In genomic region chr15:7017281-7017845, GRCm38 (mm10) we compare ENCODE assay signal across 22 mouse cellular contexts.
DNase-seq lines count a peak whose midpoint lies in the region; ATAC-seq and TF ChIP-seq lines count a peak whose summit lies in the region.
"Had no signal": no experiment of that assay in that cellular context is flagged by ENCODE, and none has a peak within 500 bp of the region (broad histone marks: within the 10 kb centered on the region; RNA-seq: fewer than 3 reads in every experiment).

No protein-coding gene starts in this region.

- TF ChIP-seq RAD21 in MEL (IDR thresholded peaks at IDR 0.05; ENCODE audit: low read depth, low read length): no peak

- no peaks in the 10 kb centered on the region for H3K9me3 ChIP-seq in heart, postnatal 0 days (replicated peaks; ENCODE audit: control insufficient read depth, low read length)
- no peaks in the 10 kb centered on the region for H3K9me3 ChIP-seq in heart, embryonic 11.5 days (replicated peaks; ENCODE audit: control insufficient read depth, low read length)
- no peaks in the 10 kb centered on the region for H3K9me3 ChIP-seq in MEL (replicated peaks; ENCODE audit: insufficient read depth, low read length)
- H3K9me3 ChIP-seq: hindbrain, embryonic 12.5 days; limb, embryonic 10.5 days; liver, embryonic 15.5 days; midbrain, embryonic 12.5 days; neural tube, embryonic 12.5 days had no signal

- no peak for TF ChIP-seq CTCF in heart, postnatal 0 days (IDR thresholded peaks at IDR 0.05; ENCODE audit: low read depth)
- no peak for TF ChIP-seq CTCF in MEL (IDR thresholded peaks at IDR 0.05 in 2 of 3, conservative IDR thresholded peaks at IDR 0.05 in 1 of 3; ENCODE audit: control insufficient read depth in 1 of 3, insufficient read depth in 1 of 3, low read depth in 2 of 3, low read length in 3 of 3, poor library complexity in 1 of 3, severe bottlenecking in 1 of 3)
- TF ChIP-seq CTCF in embryonic fibroblast, embryonic 13.5 days (IDR thresholded peaks at IDR 0.05; ENCODE audit: borderline replicate concordance, insufficient read depth, low read length): no peak

- H3K4me3 ChIP-seq in heart, postnatal 0 days (ENCODE audit: low read depth, low read length): no peak overlapping the region
- no peak overlapping the region for H3K4me3 ChIP-seq in heart, embryonic 11.5 days (ENCODE audit: low read depth, low read length)
- H3K4me3 ChIP-seq in MEL (ENCODE audit: control insufficient read depth in 1 of 2, insufficient read depth in 1 of 2, low read depth in 2 of 2, low read length in 2 of 2): no peak overlapping the region
- H3K4me3 ChIP-seq in embryonic fibroblast, embryonic 13.5 days (ENCODE audit: insufficient read depth, low read length): no peak overlapping the region
- H3K4me3 ChIP-seq: hindbrain, embryonic 12.5 days; limb, embryonic 10.5 days; liver, embryonic 15.5 days; midbrain, embryonic 12.5 days; neural tube, embryonic 12.5 days had no signal

- no peak overlapping the region for H3K4me2 ChIP-seq in heart, postnatal 0 days (ENCODE audit: low read depth, low read length)
- no peak overlapping the region for H3K4me2 ChIP-seq in heart, embryonic 11.5 days
- H3K4me2 ChIP-seq: hindbrain, embryonic 12.5 days; liver, embryonic 15.5 days; midbrain, embryonic 12.5 days; neural tube, embryonic 12.5 days had no signal

- no peaks in the 10 kb centered on the region for H3K36me3 ChIP-seq in heart, postnatal 0 days (replicated peaks; ENCODE audit: control insufficient read depth, insufficient read depth, low read length)
- H3K36me3 ChIP-seq in heart, embryonic 11.5 days (ENCODE audit: control insufficient read depth, insufficient read depth, low read length): no peaks in the 10 kb centered on the region
- H3K36me3 ChIP-seq in MEL (ENCODE audit: control insufficient read depth in 1 of 2, insufficient read depth in 2 of 2, low read length in 2 of 2): no peaks in the 10 kb centered on the region
- H3K36me3 ChIP-seq: hindbrain, embryonic 12.5 days; limb, embryonic 10.5 days; liver, embryonic 15.5 days; midbrain, embryonic 12.5 days; neural tube, embryonic 12.5 days had no signal

- DNase-seq in heart, postnatal 0 days (ENCODE audit: low spot score): peak; percentile 8
- peak; percentile 22 for DNase-seq in MEL (ENCODE audit: low read depth, low spot score)
- no peak for DNase-seq in ovary, adult 18-20 months (ENCODE audit: low spot score)
- no peak for DNase-seq in cerebellum, adult 8-10 months
- no peak for DNase-seq in left cerebral cortex, adult 11 months (ENCODE audit: low spot score)
- DNase-seq: adrenal gland, postnatal 10 days; cerebellum, adult 18-20 months; cerebellum, postnatal 36 days; forebrain, postnatal 0 days; gastrocnemius, postnatal 36 days; kidney, adult 18-20 months; liver; right cerebral cortex, postnatal 4 days; thymus, postnatal 14 days had no signal

- H3K79me2 ChIP-seq in MEL (ENCODE audit: control insufficient read depth, insufficient read depth, low read length, poor library complexity): no peaks in the 10 kb centered on the region

- no peaks in the 10 kb centered on the region for H3K27me3 ChIP-seq in heart, postnatal 0 days (ENCODE audit: control insufficient read depth, insufficient read depth, low read length)
- H3K27me3 ChIP-seq in heart, embryonic 11.5 days (ENCODE audit: control insufficient read depth, insufficient read depth, low read length): no peaks in the 10 kb centered on the region
- H3K27me3 ChIP-seq in MEL (ENCODE audit: control insufficient read depth in 1 of 2, insufficient read depth in 2 of 2, low read length in 2 of 2): no peaks in the 10 kb centered on the region
- H3K27me3 ChIP-seq: hindbrain, embryonic 12.5 days; liver, embryonic 15.5 days; midbrain, embryonic 12.5 days; neural tube, embryonic 12.5 days had no signal

- ATAC-seq in heart, postnatal 0 days (ENCODE audit: insufficient read depth, low read depth): no peak
- ATAC-seq in heart, embryonic 11.5 days (replicated peaks; ENCODE audit: insufficient number of reproducible peaks, low FRiP score, low TSS enrichment): no peak
- ATAC-seq: forebrain, postnatal 0 days had no signal

- TF ChIP-seq EP300 in heart, postnatal 0 days (IDR thresholded peaks at IDR 0.05; ENCODE audit: low read depth): no peak
- TF ChIP-seq EP300 in MEL (IDR thresholded peaks at IDR 0.05; ENCODE audit: low read depth in 1 of 2, low read length in 2 of 2): no peak

- WGBS in heart, postnatal 0 days: 22% methylated on average over 6 of the region's 6 CpGs
- 24% methylated on average over 6 of the region's 6 CpGs for WGBS in heart, embryonic 11.5 days (ENCODE audit: insufficient replicate concordance)

- H3K4me1 ChIP-seq in heart, postnatal 0 days (ENCODE audit: control insufficient read depth, insufficient read depth): peaks cover 27% of the 10 kb centered on the region
- H3K4me1 ChIP-seq in heart, embryonic 11.5 days (ENCODE audit: control insufficient read depth, insufficient read depth, low read length): peaks cover 23% of the 10 kb centered on the region
- no peaks in the 10 kb centered on the region for H3K4me1 ChIP-seq in MEL (ENCODE audit: control insufficient read depth in 1 of 2, insufficient read depth in 2 of 2, low read length in 2 of 2)
- peaks cover 13% of the 10 kb centered on the region for H3K4me1 ChIP-seq in embryonic fibroblast, embryonic 13.5 days (ENCODE audit: control insufficient read depth, insufficient read depth, low read length)
- H3K4me1 ChIP-seq: hindbrain, embryonic 12.5 days; liver, embryonic 15.5 days; midbrain, embryonic 12.5 days; neural tube, embryonic 12.5 days had no signal

- no peak overlapping the region for H3K9ac ChIP-seq in heart, postnatal 0 days (replicated peaks; ENCODE audit: low read depth, low read length)
- H3K9ac ChIP-seq in heart, embryonic 11.5 days (ENCODE audit: low read depth, low read length): no peak overlapping the region
- no peak overlapping the region for H3K9ac ChIP-seq in MEL (ENCODE audit: control insufficient read depth, low read depth, low read length, poor library complexity, severe bottlenecking)
- H3K9ac ChIP-seq: forebrain, postnatal 0 days; hindbrain, embryonic 12.5 days; liver, embryonic 15.5 days; midbrain, embryonic 12.5 days; neural tube, embryonic 12.5 days had no signal

- H3K27ac ChIP-seq in heart, postnatal 0 days (ENCODE audit: low read depth): no peak overlapping the region
- H3K27ac ChIP-seq in heart, embryonic 11.5 days (ENCODE audit: low read depth, low read length): no peak overlapping the region
- no peak overlapping the region for H3K27ac ChIP-seq in MEL (ENCODE audit: control insufficient read depth, low read depth, low read length)
- H3K27ac ChIP-seq in embryonic fibroblast, embryonic 13.5 days (ENCODE audit: insufficient read depth, low read length): 0 out of 2 replicates have a peak overlapping the region, but pooled peaks have one; percentile 4
- H3K27ac ChIP-seq: hindbrain, embryonic 12.5 days; kidney, postnatal 0 days; limb, embryonic 10.5 days; liver, embryonic 15.5 days; midbrain, embryonic 12.5 days; neural tube, embryonic 12.5 days had no signal

- no peak for TF ChIP-seq POLR2A in MEL (IDR thresholded peaks at IDR 0.05; ENCODE audit: control insufficient read depth in 1 of 2, insufficient read depth in 1 of 2, low read depth in 1 of 2, low read length in 2 of 2, poor library complexity in 1 of 2)
- TF ChIP-seq POLR2A in embryonic fibroblast, embryonic 13.5 days (IDR thresholded peaks at IDR 0.05; ENCODE audit: low read depth, low read length): no peak

TF ChIP-seq in MEL, 35 proteins besides CTCF, POLR2A, EP300 and RAD21:
- TF ChIP-seq SMC3 (IDR thresholded peaks at IDR 0.05; ENCODE audit: low read depth, low read length): no peak
- no peak for TF ChIP-seq ETS1 (IDR thresholded peaks at IDR 0.05; ENCODE audit: low read depth, low read length)
- TF ChIP-seq USF1 (IDR thresholded peaks at IDR 0.05; ENCODE audit: low read depth, low read length): no peak
- TF ChIP-seq RCOR1 (IDR thresholded peaks at IDR 0.05; ENCODE audit: low read depth, low read length): no peak
- TF ChIP-seq ELF1 (IDR thresholded peaks at IDR 0.05; ENCODE audit: low read depth, low read length): no peak
- no peak for TF ChIP-seq ZNF384 (IDR thresholded peaks at IDR 0.05; ENCODE audit: low read depth, low read length)

Comparison
In these comparisons a context has a peak if more than half of its experiments do, and no peak if none do; other contexts are left out.
1. DNase-seq: peak in heart, postnatal 0 days (single experiment) and MEL (single experiment); none in ovary, adult 18-20 months (single experiment), cerebellum, adult 8-10 months (single experiment) and left cerebral cortex, adult 11 months (single experiment).